Mouse (Mus musculus): ENCODE data around the gene Tnfaip2. TPM values are rescaled to one million over a fixed set of nuclear protein-coding genes. Genes with fewer than 3 reads are reported as not detected.

Gene Tnfaip2
- polyA plus RNA-seq (2014; fragmentation: Nextera tagmentation; extraction: Ambion mirVana), result 3.2 and 5.0 TPM in 2 replicates

DNA sequence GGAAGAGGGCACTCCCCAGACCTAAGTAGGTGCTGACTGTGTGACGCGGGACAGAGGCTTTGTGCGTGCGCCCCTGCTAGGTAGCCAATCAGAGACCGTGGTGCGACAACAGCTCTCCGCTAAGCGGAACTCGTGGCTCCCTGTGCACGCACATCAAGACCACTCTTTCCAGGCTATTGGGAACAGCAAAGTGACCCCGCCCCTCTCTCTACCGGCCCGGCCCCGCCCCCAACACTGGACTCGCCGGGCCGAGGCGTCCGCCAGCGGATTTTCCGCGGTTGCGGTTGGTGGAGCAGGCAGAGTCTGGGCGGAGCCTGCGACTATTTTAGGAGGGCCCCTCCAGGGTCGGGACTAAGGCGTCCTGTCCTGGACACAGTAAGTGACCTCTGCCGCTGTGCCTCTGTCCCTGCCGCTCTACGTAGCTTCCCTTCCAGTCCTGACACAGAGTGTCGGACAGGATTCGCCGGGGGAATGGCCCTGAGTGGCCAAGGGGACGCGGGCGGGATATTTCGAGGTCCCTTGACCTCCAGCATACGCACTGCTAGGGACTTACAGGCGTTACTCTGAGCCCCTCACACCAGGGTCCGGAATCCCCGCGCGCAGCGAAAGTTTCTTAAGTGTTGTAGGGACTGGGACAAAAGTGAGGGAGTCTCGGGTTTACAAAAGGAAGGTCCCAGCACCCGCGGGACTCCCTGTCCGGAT, at the start of gene Tnfaip2:
Tnfaip2 (plus strand) TSS at position 161 of the 702 bp plus-strand sequence.
- no peaks in the 10 kb centered on the region for H3K9me3 ChIP-seq (ENCODE audit: control insufficient read depth, low read length)
- ATAC-seq (replicated peaks; ENCODE audit: low FRiP score, low TSS enrichment, low read depth), result peak; percentile 53

DNA sequence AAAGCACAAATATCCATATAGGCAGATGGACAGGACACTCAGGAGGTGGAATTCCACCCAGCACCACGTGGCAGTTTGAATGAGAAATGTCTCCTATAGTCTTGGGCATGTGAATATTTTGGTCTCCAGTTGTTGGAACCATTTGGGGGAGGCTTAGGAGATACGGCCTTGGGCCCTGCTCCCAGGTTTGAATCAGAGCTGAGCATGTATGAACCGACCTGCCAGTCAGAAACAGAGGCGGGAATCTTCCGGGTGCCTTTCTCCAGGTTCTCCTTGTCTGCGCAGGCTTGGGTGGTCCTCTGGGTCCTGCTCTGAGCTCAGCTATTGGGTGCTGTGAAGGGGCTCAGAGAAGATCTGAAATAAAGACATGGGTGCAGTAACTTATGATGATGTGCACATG, 48.3 kb upstream of the Tnfaip2 start:
- Histone ChIP-seq H3K9ac (ENCODE audit: low read length) (no peak overlapping the region), H3K4me3 (ENCODE audit: low read depth, low read length) (no peak overlapping the region), H3K4me2 (ENCODE audit: low read length) (no peak overlapping the region), H3K9me3 (ENCODE audit: control insufficient read depth, low read length) (no peaks in the 10 kb centered on the region), H3K4me1 (replicated peaks; ENCODE audit: control insufficient read depth, insufficient read depth, low read length) (no peaks in the 10 kb centered on the region), H3K36me3 (ENCODE audit: control insufficient read depth, insufficient read depth, low read length) (no peaks in the 10 kb centered on the region), H3K27ac (ENCODE audit: low read depth) (no peak overlapping the region), H3K27me3 (replicated peaks; ENCODE audit: control insufficient read depth, insufficient read depth, low read length) (no peaks in the 10 kb centered on the region)
- DNase-seq (ENCODE audit: low spot score) (no peak), ATAC-seq (replicated peaks; ENCODE audit: low FRiP score, low TSS enrichment, low read depth) (no peak)
- 80% methylated on average over 6 of the region's 6 CpGs for WGBS

More for the DNA sequence above, at the start of gene Tnfaip2:
- H3K27me3 ChIP-seq (replicated peaks; ENCODE audit: control insufficient read depth, insufficient read depth, low read length), result peaks cover 66% of the 10 kb centered on the region
- peak; percentile 69 for DNase-seq (ENCODE audit: low spot score)
- H3K4me2 ChIP-seq (ENCODE audit: low read length), result peak within 1 kb of the TSS; percentile 71
- WGBS, result under 1% methylated on average over 48 of the region's 48 CpGs
- peak within 1 kb of the TSS; percentile 36 for H3K4me3 ChIP-seq (ENCODE audit: low read depth, low read length)
- peaks cover 18% of the 10 kb centered on the region for H3K4me1 ChIP-seq (replicated peaks; ENCODE audit: control insufficient read depth, insufficient read depth, low read length)
- no peak within 1 kb of the TSS for H3K27ac ChIP-seq (ENCODE audit: low read depth)
- H3K36me3 ChIP-seq (ENCODE audit: control insufficient read depth, insufficient read depth, low read length), result no peaks in the 10 kb centered on the region
- peak within 1 kb of the TSS; percentile 27; the same call in 1 of the 2 replicates for H3K9ac ChIP-seq (ENCODE audit: low read length)

DNA sequence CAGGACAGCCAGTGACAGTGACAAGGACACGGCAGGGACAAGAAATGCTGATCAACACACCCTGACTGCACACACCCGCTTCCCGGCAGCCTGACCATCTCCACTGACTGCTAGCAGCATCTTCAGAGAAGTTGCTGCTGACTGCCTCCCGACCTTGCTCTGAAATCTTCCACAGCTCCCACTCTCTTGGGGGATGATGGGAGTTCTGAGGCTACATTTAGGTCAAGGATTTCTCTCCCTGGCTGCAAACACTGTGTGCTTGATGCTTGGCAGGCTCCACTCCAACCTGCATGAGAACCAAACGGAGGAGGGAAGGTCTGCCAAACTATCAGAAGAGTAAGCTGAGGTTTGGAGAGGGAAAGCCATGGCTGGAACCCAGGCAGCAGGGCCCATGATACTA, 45.3 kb upstream of the Tnfaip2 start:
- Histone ChIP-seq H3K9me3 (ENCODE audit: control insufficient read depth, low read length) (no peaks in the 10 kb centered on the region), H3K4me3 (ENCODE audit: low read depth, low read length) (no peak overlapping the region), H3K4me1 (replicated peaks; ENCODE audit: control insufficient read depth, insufficient read depth, low read length) (no peaks in the 10 kb centered on the region), H3K36me3 (ENCODE audit: control insufficient read depth, insufficient read depth, low read length) (no peaks in the 10 kb centered on the region), H3K27ac (ENCODE audit: low read depth) (no peak overlapping the region), H3K27me3 (replicated peaks; ENCODE audit: control insufficient read depth, insufficient read depth, low read length) (peaks cover 3% of the 10 kb centered on the region; the same call in 1 of the 2 replicates), H3K9ac (ENCODE audit: low read length) (no peak overlapping the region), H3K4me2 (ENCODE audit: low read length) (no peak overlapping the region)
- DNase-seq (ENCODE audit: low spot score) (no peak), ATAC-seq (replicated peaks; ENCODE audit: low FRiP score, low TSS enrichment, low read depth) (no peak)
- 50% methylated on average over 5 of the region's 5 CpGs for WGBS

DNA sequence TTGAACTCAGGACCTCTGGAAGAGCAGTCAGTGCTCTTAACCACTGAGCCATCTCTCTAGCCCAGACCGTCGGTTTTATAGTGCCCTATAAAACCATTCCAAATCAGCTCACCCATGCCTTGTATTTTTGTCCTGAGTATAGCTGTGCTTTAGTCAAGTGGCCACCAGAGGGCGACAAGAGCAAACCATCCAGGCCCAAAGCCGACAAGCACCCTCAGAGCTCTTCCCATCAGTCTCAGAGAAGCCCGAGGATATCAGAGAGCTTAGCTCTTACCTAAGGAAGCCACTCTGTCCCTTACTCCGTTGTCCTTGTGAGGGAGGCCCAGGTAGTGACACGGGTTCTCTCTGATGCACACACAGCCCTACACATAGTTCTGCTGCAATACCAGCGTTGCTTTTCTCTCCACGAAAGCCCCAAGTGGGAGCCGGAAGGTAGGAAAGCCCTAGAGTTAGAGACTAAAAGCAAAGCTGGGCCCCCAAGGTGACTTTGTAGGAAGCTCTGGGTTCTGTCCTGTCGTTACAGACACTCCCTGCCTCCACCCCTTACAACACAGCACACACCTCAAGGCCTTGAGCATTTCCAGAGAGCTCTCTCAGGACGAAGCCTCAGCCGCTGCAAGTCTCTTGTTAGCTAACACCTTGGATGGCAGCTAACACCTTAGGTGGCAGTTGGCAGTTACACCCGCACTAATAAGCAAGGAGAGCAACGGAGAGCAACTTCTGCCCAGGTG, 40.6 kb upstream of the Tnfaip2 start:
- 19% methylated on average over 15 of the region's 15 CpGs for WGBS
- no peak overlapping the region for H3K4me2 ChIP-seq (ENCODE audit: low read length)

DNA sequence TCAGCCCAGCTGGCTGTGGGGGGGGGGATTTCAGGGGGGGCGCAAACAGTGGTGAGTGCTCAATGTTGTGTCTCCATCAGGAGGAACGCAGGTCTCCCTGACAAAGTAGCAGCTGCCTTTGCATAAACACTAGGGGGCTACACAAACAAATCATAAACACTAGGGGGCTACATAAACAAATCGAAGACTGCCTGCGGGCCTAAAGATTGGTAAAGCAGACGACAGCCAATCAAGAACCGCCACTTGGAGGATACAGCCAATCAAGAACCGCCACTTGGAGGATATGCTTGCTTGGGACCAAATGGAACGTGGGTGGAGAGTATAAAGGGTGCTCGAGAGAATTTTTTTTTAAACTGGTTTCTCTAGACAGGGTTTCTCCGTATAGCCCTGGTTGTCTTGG, 37.4 kb upstream of the Tnfaip2 start:
- no peaks in the 10 kb centered on the region for H3K36me3 ChIP-seq (ENCODE audit: control insufficient read depth, insufficient read depth, low read length)
- no peak overlapping the region for H3K9ac ChIP-seq (ENCODE audit: low read length)
- DNase-seq (ENCODE audit: low spot score) (no peak), ATAC-seq (replicated peaks; ENCODE audit: low FRiP score, low TSS enrichment, low read depth) (no peak)
- no peak overlapping the region for H3K4me2 ChIP-seq (ENCODE audit: low read length)
- peaks cover 9% of the 10 kb centered on the region; the same call in 1 of the 2 replicates for H3K4me1 ChIP-seq (replicated peaks; ENCODE audit: control insufficient read depth, insufficient read depth, low read length)
- H3K27me3 ChIP-seq (replicated peaks; ENCODE audit: control insufficient read depth, insufficient read depth, low read length), result peaks cover 28% of the 10 kb centered on the region
- H3K4me3 ChIP-seq (ENCODE audit: low read depth, low read length), result no peak overlapping the region
- no peak overlapping the region for H3K27ac ChIP-seq (ENCODE audit: low read depth)
- no peaks in the 10 kb centered on the region for H3K9me3 ChIP-seq (ENCODE audit: control insufficient read depth, low read length)
- WGBS, result 47% methylated on average over 10 of the region's 10 CpGs

More for the DNA sequence above, 40.6 kb upstream of the Tnfaip2 start:
- Histone ChIP-seq H3K27me3 (replicated peaks; ENCODE audit: control insufficient read depth, insufficient read depth, low read length) (peaks cover 13% of the 10 kb centered on the region), H3K4me3 (ENCODE audit: low read depth, low read length) (no peak overlapping the region), H3K27ac (ENCODE audit: low read depth) (no peak overlapping the region), H3K4me1 (replicated peaks; ENCODE audit: control insufficient read depth, insufficient read depth, low read length) (peaks cover 3% of the 10 kb centered on the region; the same call in 1 of the 2 replicates), H3K9me3 (ENCODE audit: control insufficient read depth, low read length) (no peaks in the 10 kb centered on the region), H3K36me3 (ENCODE audit: control insufficient read depth, insufficient read depth, low read length) (no peaks in the 10 kb centered on the region), H3K9ac (ENCODE audit: low read length) (no peak overlapping the region)
- ATAC-seq (replicated peaks; ENCODE audit: low FRiP score, low TSS enrichment, low read depth), result peak; percentile 45; the same call in 1 of the 2 replicates
- DNase-seq (ENCODE audit: low spot score), result peak; percentile 89

DNA sequence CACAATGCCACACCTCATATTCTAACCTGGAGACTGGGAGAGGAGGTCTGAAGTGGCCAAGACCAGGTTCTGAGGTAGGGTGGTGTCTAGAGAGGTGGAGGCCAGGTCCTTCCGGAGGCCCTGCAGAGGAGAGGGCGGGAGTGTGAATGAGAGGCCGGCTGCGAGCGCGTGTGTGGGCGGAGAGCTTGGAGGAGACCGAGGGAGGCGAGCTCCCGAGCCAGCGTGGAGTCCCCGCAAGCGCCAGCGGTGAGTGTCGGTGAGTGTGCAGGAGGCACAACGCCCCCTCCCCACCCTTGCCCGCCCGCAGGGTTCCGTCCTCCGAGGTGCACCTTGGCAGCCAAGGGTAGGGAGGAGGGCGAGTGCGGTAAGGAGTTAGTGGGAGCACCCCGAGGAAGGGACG, 35.6 kb upstream of the Tnfaip2 start, which contains the start of gene Lbhd2:
Lbhd2 (plus strand) TSS at position 188 of the 400 bp plus-strand sequence.
- ATAC-seq (replicated peaks; ENCODE audit: low FRiP score, low TSS enrichment, low read depth) (no peak), DNase-seq (ENCODE audit: low spot score) (no peak)
- H3K4me1 ChIP-seq (replicated peaks; ENCODE audit: control insufficient read depth, insufficient read depth, low read length), result peaks cover 9% of the 10 kb centered on the region; the same call in 1 of the 2 replicates
- H3K9me3 ChIP-seq (ENCODE audit: control insufficient read depth, low read length), result no peaks in the 10 kb centered on the region
- H3K36me3 ChIP-seq (ENCODE audit: control insufficient read depth, insufficient read depth, low read length), result no peaks in the 10 kb centered on the region
- WGBS, result 2% methylated on average over 24 of the region's 24 CpGs
- H3K27ac ChIP-seq (ENCODE audit: low read depth), result no peak within 1 kb of the TSS
- H3K4me2 ChIP-seq (ENCODE audit: low read length), result peak within 1 kb of the TSS; percentile 42
- H3K9ac ChIP-seq (ENCODE audit: low read length), result no peak within 1 kb of the TSS
- peaks cover 28% of the 10 kb centered on the region for H3K27me3 ChIP-seq (replicated peaks; ENCODE audit: control insufficient read depth, insufficient read depth, low read length)
- peak within 1 kb of the TSS; percentile 17; the same call in 1 of the 2 replicates for H3K4me3 ChIP-seq (ENCODE audit: low read depth, low read length)

DNA sequence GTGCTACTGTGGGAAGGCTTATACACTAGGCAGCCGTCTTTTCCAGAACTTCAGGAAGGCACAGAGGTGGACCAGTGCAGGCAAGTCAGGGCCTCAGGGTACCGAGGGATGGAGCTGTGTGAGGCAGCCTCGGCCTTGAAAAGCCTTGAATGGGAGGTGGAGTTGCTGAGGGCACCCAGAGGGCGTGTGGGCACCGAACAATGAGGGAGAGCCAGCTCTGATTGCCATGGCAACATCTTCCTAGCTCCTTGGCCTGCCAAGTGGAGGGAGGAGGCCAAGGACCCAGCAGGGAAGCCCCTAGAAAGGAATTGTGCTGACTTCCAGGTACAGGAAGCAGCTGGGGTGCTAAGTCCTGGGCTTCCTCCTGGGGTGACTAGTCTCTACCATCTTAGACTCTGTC, 32.7 kb upstream of the Tnfaip2 start:
- Histone ChIP-seq H3K36me3 (ENCODE audit: control insufficient read depth, insufficient read depth, low read length) (no peaks in the 10 kb centered on the region), H3K27ac (ENCODE audit: low read depth) (no peak overlapping the region), H3K4me1 (replicated peaks; ENCODE audit: control insufficient read depth, insufficient read depth, low read length) (peaks cover 25% of the 10 kb centered on the region), H3K4me3 (ENCODE audit: low read depth, low read length) (no peak overlapping the region), H3K4me2 (ENCODE audit: low read length) (no peak overlapping the region), H3K9me3 (ENCODE audit: control insufficient read depth, low read length) (no peaks in the 10 kb centered on the region), H3K9ac (ENCODE audit: low read length) (no peak overlapping the region), H3K27me3 (replicated peaks; ENCODE audit: control insufficient read depth, insufficient read depth, low read length) (peaks cover 21% of the 10 kb centered on the region)
- ATAC-seq (replicated peaks; ENCODE audit: low FRiP score, low TSS enrichment, low read depth), result no peak
- DNase-seq (ENCODE audit: low spot score), result no peak
- 32% methylated on average over 5 of the region's 5 CpGs for WGBS

DNA sequence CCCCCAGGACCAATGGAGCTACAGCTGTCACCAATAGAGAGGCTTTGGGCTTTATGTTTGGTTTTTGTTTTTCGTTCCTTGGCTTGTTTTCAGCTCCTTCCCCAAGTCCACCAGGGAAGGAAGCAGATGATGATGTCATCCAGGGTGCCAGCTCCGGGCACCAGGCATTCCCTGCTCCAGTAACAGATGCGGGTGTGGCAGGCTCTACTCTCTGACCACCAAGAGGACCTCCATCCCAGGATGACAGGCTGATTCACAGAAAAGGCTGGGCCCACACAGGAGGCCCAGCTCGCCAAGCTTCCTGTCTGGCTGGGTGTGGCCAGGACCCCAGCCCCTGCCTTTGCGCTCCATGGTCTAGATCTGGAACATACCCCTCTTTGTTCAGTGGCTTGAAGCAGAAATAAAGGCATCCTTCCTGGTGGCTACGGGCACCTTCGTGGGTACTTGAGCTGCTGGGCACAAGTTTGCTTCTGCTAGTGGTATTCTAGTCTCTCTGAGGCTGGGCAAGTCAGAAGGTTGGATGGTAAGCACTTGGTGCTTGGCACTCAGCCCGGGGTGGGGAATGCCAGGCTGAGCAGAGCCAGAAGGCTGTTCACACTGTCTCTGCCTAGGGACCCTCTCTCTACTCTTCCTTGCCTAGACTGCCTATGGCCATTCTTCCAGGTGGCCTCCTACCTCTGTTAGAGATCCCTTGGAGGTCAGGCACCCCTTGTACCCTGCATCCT, 30.5 kb upstream of the Tnfaip2 start:
- Histone ChIP-seq H3K9me3 (ENCODE audit: control insufficient read depth, low read length) (no peaks in the 10 kb centered on the region), H3K27me3 (replicated peaks; ENCODE audit: control insufficient read depth, insufficient read depth, low read length) (peaks cover 13% of the 10 kb centered on the region), H3K4me1 (replicated peaks; ENCODE audit: control insufficient read depth, insufficient read depth, low read length) (peaks cover 20% of the 10 kb centered on the region), H3K4me2 (ENCODE audit: low read length) (no peak overlapping the region), H3K4me3 (ENCODE audit: low read depth, low read length) (no peak overlapping the region), H3K36me3 (ENCODE audit: control insufficient read depth, insufficient read depth, low read length) (no peaks in the 10 kb centered on the region), H3K9ac (ENCODE audit: low read length) (no peak overlapping the region), H3K27ac (ENCODE audit: low read depth) (no peak overlapping the region)
- WGBS, result 78% methylated on average over 8 of the region's 8 CpGs
- DNase-seq (ENCODE audit: low spot score) (no peak), ATAC-seq (replicated peaks; ENCODE audit: low FRiP score, low TSS enrichment, low read depth) (no peak)
